Mouse (Mus musculus) layer of hippocampus, postnatal 10 days (tissue): ENCODE results near the gene Stxbp1. TPM values are rescaled to one million over a fixed set of nuclear protein-coding genes. Genes with fewer than 3 reads are reported as not detected.

Source experiments
- DNase-seq, 2 experiments: peaks; one replicate each; pipeline ENCODE4 v3.0.0; 2021; ENCODE audit warnings: low spot score in 2 of 2
- total RNA-seq, 2 experiments: library from RNA; stranded (reverse); gene quantifications; 2 replicates each; pipeline ENCODE4 v1.2.3; 2021

Stxbp1 gene
- total RNA-seq, 2 experiments from 2014 or later, result 525 to 547 TPM

DNA sequence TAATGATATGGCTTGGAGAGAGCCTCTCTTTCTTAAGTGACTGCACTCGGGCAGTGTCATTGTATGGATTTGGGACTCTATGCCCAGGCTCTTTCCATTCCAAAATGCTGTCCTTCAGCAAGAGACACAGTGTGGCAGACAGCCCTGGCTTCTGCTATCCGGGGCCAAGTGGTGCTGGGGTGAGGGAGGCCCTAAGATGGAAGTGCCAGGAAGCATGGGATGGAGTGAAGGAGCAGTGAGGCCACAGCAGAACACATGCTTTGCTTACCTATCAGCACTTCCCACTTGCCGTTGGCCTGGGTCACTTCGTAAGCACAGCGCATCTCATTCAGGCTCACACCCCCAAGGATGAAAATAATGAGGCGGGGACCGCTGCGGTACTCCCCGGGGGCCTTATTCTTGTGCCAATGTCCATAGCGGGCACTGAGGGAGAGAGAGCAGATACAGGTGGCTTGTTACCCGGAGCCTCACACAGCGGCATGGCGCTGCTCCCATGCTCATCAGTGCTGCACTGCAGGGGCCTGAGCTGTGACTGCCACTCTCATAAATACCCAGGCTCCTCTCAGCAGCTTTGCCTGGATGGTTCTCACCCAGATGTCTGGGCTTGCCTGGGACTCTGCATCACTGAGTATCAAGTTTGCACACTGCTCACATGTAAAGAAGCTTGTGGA lies 51.2 kb downstream of the Stxbp1 start:
- DNase-seq, result no peak

DNA sequence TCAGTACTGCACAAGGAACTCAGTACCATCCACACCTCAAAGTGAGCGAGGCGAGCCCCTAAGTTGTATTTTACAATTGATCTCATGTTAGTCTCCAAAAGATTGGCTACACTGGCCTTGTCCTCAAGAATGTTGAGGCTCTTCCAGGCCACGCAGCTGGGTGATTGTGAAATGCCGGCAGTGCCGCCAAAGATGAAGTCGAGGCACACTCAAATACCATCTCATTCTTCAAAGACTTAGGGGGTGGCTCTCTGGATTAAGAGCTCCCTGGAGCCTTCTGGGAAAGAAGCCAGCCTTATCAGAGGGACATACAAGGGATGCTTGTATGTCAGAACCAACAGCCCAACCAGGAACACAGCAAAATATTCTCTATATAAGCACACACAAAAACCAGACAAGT lies 55.7 kb downstream of the Stxbp1 start:
- no peak for DNase-seq

DNA sequence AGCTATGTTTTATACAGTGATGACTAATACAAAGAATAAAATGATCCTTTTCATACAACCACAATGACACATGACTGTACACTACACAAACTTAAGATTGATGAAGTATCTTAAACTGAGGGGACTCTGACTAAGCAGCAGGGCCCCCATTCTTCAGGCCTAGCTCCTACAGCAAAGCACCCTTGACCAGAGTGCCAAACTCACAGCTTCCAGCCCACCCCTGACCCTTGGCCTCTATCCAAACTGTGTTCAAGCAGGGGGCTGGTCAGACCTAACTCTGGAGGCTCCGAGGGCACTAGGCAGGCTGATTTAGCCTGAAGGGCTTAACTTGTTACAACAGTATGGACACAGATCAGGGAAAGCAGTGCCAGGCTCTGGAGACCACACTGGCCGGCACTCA lies 58.5 kb downstream of the Stxbp1 start:
- DNase-seq, result no peak

DNA sequence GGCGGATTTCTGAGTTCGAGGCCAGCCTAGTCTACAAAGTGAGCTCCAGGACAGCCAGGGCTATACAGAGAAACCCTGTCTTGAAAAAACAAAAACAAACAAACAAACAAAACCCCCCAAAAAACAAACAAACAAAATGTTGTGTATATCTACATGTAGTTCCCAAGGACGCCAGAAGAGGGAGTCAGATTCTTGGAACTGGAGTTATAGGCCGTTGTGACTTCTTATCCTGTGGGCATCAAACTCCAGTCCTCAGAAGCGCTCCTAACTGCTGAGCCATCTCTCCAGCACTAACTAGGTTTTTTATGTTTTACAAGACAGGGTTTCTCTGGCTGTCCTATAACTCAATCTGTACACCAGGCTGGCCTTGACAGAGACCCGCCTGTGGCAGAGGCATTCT lies 59.9 kb downstream of the Stxbp1 start:
- no peak for DNase-seq

DNA sequence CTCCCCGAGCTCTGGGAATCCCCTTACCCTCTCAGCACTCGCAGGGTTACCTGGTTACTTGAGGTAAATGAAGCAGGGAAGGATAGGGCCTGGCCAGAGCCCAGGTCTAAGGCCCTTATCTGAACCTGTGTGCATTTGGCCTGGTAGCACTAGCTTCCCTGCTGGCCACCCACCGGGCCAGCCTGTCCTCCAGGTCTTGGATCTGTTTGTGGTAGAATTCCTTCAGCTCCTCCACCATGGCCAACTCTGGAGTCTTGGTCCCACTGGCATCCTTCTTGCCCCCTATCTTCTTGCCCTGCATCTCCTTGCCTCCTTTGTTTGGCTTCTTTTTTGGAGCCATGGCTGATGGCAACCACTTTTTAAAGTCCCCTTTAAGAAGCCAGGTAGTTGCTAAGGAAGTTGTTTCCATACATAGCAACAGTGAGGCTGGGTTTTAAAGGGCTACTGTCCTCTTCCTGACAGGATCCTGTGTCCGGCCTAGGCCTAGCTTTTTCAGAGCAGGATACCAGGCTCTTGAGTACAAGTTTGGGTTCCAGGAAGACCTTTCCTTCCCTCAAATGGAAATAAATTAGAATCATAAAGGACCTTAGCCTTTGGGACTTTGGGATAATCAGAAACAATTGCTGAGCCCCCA lies 62.9 kb downstream of the Stxbp1 start, which contains the start of gene Cfap157:
Cfap157 (minus strand) TSS at position 381 of the 634 bp plus-strand sequence.
- no peak for DNase-seq

DNA sequence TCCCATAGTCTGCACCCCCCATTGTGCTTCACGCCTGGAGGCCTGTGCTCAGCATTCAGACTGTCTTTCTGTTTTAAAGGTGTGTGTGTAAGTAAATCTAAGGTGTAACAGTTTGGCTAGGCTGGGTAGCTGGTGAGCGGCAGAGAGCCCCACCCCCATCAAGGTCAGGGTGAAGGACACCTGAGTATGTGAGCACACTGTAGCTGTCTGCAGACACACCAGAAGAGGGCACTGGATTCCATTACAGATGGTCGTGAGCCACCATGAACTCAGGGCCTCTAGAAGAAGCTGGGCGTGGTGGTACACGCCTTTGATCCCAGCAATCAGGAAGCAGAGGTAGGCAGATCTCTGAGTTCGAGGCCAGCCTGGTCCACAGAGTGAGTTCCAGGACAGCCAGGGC lies 65.3 kb downstream of the Stxbp1 start:
- no peak for DNase-seq

DNA sequence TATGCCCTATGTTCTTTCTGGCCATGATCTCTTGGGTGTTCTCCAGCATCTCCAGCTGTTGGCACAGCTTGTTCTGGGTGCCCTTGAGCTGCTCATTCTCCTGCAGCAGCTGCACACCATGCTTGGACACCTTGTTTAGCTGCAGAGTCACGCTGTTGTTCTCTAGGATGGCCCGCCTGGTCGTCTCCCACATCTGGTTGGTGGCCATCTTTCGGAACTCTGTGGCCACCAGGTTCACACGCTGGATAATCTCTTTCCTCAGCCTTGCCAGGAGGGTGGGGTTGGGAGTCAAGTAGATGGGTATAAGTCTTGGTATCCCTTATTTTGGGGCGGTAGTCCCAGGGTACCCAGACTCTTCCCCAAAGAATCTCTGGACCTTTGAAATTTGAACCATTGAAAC lies 67.3 kb downstream of the Stxbp1 start:
- no peak for DNase-seq

DNA sequence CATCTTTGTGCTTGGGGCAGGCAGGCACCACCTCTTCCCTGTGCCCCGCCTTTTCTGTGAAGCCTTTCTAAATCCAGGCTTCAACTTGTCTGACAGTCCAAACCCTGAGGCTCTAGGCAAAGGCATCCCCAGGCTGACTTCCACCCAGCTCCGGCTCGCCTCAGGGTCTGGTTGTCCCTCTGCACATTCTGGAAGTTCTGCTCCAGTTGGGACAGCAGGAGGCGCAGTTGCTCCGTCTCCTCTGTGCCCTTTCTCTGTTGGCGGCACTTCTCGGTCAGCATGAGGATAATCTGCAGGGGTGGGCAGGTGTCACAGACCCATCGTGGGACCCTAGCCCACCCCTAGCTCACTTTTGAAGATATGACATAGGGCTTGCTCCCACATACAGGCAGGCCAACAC lies 67.9 kb downstream of the Stxbp1 start:
- DNase-seq, result peak; percentile 71 to 74

DNA sequence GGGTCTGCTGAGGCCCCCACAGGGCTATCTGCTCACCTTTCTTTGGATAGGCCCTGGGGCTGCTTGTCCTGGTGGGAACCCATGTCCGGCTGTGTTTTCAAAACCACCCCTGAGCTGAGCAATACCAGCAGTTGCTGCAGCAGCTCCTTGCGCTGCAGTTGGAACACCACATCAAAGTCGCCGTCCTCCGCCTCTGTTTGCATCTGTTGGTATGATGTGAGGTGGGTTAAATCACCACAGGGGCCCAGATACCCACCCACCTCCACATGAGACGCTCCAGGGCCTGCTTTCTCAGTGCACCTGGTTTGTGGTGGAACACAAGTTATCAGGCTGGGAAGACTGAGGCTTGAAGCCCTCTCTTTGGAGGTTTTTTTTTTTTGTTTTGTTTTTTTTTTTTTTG lies 69.0 kb downstream of the Stxbp1 start:
- no peak for DNase-seq

DNA sequence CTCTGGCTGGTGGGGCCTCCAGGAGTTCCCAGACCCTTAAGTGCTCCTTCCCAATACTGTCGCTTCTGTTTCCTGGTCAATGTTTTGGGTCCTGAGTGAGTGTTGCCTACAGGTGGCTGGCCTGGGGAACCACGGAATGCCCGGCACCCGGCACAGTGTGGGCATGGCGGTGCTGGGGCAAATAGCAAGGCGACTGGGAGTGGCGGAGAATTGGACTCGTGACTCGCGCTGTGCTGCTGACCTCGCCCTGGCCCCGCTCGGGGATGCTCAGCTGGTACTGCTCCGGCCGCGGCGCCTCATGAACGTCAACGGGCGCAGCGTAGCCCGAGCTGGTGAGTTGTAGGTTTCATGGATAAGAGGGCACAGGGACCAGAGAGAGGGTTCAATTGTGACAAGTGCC lies 70.9 kb downstream of the Stxbp1 start:
- DNase-seq, result no peak

DNA sequence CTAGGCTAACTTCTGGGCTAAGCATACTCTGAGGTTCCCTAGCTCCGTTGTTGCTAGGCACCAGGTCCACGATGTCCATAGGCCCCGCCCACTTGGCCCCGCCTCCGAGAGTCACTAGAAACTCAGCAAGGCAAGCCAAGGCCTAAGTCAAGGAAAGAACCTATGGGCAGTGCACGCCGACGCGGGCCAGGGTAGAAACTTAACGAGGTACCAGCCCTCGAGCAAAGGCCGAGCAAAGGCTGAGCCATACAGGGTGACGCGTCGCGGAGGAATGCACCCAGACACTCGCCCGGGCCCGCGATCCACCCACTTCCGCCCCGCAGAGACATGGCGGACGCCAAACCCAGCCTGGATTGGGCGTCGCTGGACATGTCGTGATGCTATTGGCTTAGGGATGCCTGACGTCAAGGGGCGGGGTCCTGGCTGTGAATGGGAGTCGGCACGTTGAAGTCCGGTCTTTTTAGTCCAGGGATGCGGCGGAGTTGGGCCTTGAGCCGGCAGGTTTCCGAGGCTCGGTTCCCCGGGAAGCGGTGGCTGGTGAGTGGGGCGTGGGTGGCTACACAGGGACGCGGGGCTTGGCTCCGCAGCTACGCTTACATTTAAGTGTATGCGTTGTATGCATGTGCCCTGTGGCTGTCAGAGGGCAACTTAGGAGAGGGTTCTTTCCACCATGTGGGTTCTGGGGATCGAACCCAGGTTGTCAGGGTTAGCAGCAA lies 71.5 kb downstream of the Stxbp1 start, which contains the start of the genes Ttc16 and Ptrh1:
Ttc16 (minus strand) TSS at position 275 of the 716 bp plus-strand sequence.
Ptrh1 (plus strand) TSS at position 428 of the 716 bp plus-strand sequence.
- peak; percentile 96 to 97 for DNase-seq

DNA sequence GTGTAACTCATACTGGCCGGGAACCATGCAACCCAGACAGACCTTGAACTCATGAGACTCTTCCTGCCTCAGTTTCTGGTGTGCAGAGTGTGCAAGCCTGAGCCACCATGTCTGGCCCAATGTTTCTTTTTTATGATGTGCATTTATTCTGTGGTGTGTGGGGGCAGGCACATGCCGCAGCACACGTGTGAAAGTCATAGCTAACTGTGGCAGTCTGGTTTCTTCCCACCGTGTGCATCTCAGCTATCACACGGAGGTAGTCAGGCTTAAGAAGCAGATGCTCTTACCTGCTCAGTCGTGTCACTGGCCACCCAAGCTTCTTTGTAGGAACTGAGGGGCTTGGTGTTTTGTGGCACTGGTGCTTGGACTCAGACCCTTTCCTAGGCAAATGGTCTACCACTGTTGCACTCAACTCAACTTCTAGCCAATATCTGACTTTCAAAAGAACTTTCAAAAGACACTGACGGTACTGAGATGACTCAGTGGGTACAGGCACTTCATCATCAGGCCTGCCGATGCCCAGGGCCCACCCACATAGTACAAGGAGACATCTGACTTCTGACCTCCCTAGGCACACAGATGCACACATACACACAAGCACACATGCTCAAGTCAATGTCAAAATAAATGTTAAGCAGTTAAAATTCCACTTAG lies 74.3 kb downstream of the Stxbp1 start:
- no peak for DNase-seq

DNA sequence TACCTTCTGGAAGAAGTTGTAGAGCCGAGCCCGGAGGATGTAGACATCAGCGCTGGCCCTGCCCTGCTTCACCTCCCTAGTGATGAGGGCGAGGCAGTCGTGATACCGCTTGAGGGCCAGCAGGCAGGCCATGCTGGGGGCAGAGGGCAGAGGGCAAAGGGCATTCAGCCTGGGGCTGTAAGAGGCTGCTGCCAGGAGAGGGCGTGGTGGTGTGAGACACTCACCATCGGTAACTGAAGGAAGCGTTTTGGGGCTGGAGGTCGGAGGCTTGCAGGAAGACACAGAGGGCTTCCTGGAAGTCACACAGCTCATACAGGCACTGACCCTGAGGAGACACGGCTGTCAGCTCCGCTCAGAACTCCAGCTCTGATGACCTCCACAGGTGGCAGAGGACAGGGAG lies 75.2 kb downstream of the Stxbp1 start:
- DNase-seq, result no peak

DNA sequence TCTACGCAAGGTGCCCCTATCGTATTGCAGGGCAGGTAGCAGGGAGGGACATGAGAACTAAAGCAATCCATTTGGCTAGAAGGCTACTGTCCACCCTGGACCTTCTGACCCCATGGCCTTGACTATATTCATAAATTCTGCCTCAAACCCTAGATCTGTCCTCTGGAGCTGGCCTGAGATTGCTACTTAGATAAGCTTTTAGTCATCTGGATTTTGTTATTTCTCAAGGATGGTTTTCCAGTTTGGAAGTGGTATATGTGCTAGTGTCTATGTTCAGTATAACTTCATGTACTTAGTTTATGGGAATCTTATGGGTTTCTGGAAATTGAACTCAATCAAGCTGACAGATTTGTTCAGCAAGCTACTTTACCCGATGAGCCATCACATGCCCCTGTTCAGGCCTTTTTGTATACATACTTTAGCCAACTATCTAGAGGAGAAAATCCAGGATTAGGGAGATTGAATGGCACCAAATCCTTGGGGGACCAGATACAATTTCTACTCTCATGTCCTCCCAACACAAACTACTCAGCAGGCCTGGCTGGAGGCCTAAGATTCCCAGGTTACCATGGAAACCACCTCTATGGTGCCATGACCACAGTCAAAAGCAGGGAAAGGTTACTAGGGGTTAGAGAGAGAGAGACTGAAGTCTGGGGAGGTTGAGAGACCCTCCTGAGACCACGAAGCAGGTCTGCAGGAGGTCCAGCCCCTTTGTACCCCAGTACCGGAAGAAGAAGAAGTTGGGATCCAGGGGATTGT lies 77.5 kb downstream of the Stxbp1 start:
- no peak for DNase-seq

DNA sequence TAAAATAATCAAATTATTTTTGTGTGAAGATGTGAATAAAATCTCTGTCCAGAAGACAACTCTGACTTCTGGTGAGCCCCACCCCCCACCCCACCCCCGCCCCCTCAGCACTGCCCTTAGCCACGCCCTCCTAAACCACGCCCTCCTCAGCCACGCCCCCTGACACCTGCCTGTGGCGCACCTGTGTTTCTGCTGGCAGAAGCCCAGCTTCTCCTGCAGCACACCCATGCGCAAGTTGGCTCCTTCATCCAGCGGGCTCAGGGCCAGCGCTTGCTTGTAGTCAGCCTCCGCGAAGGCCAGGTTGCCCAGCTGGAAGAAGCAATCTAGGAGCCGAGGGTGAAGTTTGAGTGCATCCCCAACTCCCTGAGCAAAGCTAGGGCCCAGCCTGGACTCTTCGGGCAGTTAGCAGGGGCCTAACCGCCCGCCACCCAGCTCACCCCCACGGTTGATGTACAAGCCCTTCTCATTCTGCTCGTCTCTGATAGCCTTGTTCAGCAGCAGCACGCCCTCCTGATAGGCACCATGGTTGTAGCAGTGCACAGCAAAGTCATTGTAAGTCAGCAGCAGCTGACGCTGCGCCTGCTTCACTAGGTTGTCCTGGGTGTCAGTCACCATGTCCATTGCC lies 78.3 kb downstream of the Stxbp1 start:
- no peak for DNase-seq

DNA sequence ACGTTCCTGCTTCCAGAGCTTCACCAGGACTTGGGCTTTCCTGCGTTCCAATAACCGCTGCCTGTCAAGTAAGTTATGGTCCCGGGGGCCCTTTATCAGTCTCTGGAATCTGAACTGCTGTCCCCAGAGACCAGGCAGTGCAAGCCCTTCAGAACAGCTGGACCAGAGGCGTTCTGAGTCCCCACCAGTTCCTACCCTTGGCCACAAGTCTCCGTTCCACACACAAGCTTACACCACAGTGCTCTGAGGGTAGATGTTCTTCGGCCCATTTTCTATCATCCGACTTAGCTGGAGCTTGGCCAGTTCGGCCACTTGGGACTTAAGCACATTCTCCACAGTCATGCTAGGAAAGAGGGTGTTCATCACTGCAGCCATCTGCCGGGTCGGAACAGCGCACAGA lies 79.8 kb downstream of the Stxbp1 start:
- DNase-seq, result no peak

DNA sequence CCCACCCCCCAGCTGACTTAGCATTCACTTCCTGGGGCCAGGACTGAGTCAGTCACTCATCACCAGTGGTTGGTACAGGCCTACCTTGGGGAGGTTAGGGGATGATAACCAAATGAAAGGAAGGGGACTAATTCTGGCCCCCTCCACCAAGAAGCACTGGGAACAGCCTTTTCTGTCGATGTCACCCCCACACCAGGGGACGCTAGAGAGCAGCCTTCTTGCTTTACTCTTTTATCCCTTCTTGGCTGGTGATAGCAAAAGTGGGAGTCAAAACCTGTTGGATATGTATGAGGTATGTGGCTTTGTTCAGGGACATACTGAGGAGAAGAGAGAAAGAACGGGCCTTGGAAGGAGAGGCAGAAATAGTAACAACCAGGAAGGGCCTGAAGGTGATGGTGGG lies 83.7 kb downstream of the Stxbp1 start:
- no peak for DNase-seq

DNA sequence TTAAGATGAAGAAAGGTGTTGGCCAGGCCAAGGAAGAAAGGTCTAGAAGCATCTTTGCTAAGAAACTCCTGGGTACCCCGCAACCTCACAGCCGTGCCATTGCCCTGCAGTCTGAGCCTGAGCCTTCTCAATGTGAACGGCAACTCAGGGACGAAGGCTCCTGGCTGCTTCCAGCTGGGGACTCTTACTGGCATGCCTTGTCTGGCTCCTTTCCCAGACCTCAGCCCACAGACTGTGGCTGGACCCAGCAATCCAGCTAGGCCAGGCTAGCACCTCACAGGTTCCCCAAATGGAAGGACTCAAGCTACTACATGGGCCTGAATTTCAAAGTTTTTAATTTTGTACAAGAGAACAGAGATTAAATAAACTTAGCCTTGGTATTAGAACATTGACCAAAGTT lies 85.2 kb downstream of the Stxbp1 start:
- DNase-seq, result no peak

DNA sequence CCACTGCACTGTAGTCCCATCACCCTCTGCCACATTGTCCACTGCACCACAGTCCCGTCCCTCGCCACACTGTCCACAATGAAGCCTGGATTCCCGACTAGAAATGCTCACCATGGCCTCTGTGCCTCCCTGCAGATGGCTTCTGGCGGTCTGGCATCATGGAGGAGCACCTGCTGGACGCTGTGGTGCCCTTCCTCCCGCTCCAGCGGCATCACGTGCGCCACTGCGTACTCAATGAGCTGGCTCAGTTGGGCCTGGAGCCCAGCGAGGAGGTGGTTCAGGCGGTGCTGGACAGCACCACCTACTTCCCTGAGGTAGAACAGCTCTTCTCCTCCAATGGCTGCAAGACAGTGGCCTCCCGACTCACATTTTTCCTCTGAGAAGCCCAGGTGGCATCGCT lies 85.7 kb downstream of the Stxbp1 start:
- DNase-seq, result no peak

DNA sequence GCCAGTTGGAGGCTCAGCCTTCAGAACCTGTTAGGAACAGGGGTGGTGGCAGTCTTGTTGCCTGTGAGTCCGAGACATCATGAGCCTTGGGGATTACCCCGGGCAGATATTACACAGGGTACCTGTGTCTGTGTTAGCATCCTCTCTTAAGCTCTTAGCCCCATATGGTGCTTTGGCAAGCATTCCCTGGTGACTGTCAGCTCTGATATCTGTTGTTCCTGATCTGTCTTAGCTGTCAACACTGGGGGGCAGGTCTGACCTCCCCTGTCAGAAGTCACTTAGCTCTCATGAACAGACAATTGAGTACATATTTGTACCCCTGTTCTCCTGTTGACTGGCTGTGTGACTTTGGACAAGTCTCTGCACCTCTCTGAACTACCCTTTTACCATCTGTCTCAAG lies 88.0 kb downstream of the Stxbp1 start:
- no peak for DNase-seq

DNA sequence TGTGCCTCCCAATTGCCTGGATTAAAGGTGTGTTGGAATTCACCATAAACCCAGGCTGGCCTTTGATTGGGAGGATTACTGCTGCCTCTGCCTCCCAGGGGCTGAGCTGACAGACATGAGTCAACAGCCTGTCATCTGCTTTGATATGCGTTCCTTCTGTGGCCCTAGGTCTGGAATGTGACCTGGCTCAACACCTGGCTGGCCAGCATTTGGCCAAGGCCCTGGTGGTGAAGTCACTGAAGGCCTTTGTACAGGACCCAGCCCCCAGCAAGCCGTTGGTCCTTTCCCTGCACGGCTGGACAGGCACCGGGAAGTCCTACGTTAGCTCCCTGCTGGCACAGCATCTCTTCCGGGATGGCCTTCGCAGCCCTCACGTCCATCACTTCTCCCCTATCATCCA lies 88.5 kb downstream of the Stxbp1 start:
- no peak for DNase-seq
